Mouse (Mus musculus) liver, postnatal 0 days (tissue): Measurements from ENCODE around the gene Trim40. TPM values are rescaled to one million over a fixed set of nuclear protein-coding genes. Genes with fewer than 3 reads are reported as not detected.

Experiments
- ATAC-seq: fragments of 200-750 bp; cut with Nextera tagmentation; 2 replicates; pipeline ENCODE4 v1.8.0; 2017; ENCODE audit warnings: mild to moderate bottlenecking, moderate library complexity
- DNase-seq: peaks from one replicate; pipeline ENCODE4 v3.0.0-alpha.2; 2016
- H3K27ac ChIP-seq: fragments of 300-500 bp; sonication (generic); 2 replicates; pipeline ENCODE4 v1.5.1; 2014; ENCODE audit warnings: antibody characterized with exemption, moderate library complexity, mild to moderate bottlenecking, low read depth
- H3K27me3 ChIP-seq: fragments of 300-500 bp; sonication (generic); 2 replicates; pipeline ENCODE4 v1.6.1; 2014; ENCODE audit warnings: low read length, control low read depth, mixed read lengths; ENCODE audit not compliant: insufficient read depth
- H3K36me3 ChIP-seq: fragments of 300-500 bp; sonication (generic); replicated peaks from 2 replicates; pipeline ENCODE4 v1.6.1; 2014; ENCODE audit warnings: mild to moderate bottlenecking, control low read depth, low read length, moderate library complexity, mixed read lengths; ENCODE audit not compliant: insufficient read depth
- H3K4me1 ChIP-seq: fragments of 300-500 bp; sonication (generic); 2 replicates; pipeline ENCODE4 v1.6.1; 2014; ENCODE audit warnings: antibody characterized with exemption, mild to moderate bottlenecking, control low read depth; ENCODE audit not compliant: insufficient read depth
- H3K4me2 ChIP-seq: fragments of 300-500 bp; sonication (generic); 2 replicates; pipeline ENCODE4 v1.6.1; 2014; ENCODE audit warnings: low read depth, mild to moderate bottlenecking, low read length, moderate library complexity, mixed read lengths
- H3K4me3 ChIP-seq: fragments of 300-500 bp; sonication (generic); 2 replicates; pipeline ENCODE4 v1.5.1; 2014; ENCODE audit warnings: low read depth, low read length
- H3K9ac ChIP-seq: fragments of 300-500 bp; sonication (generic); replicated peaks from 2 replicates; pipeline ENCODE4 v1.6.1; 2014; ENCODE audit warnings: mild to moderate bottlenecking, moderate library complexity
- H3K9me3 ChIP-seq: fragments of 300-500 bp; sonication (generic); 2 replicates; pipeline ENCODE4 v1.6.1; 2016; ENCODE audit warnings: mild to moderate bottlenecking, control low read depth, low read length, mixed read lengths
- CTCF ChIP-seq: sonication (generic); IDR thresholded peaks from 2 replicates; pipeline ENCODE4 v1.5.1; 2016; ENCODE audit warnings: antibody characterized with exemption, low read depth
- EP300 ChIP-seq: IDR thresholded peaks from 2 replicates; pipeline ENCODE4 v1.6.1; 2016; ENCODE audit warnings: antibody characterized with exemption, low read depth, mild to moderate bottlenecking
- WGBS: fragments of 180-500 bp; shearing (Covaris S2); extraction: QIAGEN DNeasy Blood & Tissue Kit; methylation state at CpG from one replicate; pipeline ENCODE4 v1.1.7; 2014; ENCODE audit not compliant: insufficient replicate concordance; 5-methylcytosine and 5-hydroxymethylcytosine counted together
- polyA plus RNA-seq: library from polyadenylated mRNA; unstranded; fragments of >200 nt; fragmentation: Nextera tagmentation; extraction: Ambion mirVana; gene quantifications from 2 replicates; pipeline ENCODE4 v1.2.1, GENCODE M21; 2015

Gene Trim40
- polyA plus RNA-seq, 1 experiment from 2014 or later: not detected

GRCm38 (mm10) chr17:36851627-36852026 lies 38.3 kb downstream of the Trim40 start:
- 0 out of 2 replicates have a peak, but pooled peaks have one; percentile 19 for ATAC-seq
- WGBS: 50% methylated on average over 5 of the region's 5 CpGs

DNA sequence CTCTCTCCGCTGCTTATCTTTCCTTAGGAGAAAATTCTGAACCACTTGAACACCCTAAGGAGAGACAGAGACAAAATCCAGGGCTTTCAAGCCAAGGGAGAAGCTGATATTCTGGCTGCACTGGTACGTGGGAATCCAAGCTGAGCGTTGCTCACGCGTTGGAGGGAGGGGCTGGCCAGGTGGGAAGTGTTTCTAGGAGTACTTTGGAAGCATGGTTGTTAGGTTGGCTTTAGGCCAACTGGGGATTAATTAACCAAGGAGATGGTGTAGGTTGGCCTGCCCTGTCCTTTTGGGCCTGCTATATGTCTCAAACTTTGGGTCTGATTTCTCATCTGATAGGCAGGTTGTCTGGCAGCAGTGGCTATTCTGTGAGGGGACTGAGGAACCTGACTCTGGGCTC lies 38.7 kb downstream of the Trim40 start:
- H3K4me3 ChIP-seq: no peak overlapping the region
- H3K36me3 ChIP-seq: peaks cover 22% of the 10 kb centered on the region
- TF ChIP-seq EP300: no peak
- no peak for TF ChIP-seq CTCF
- H3K9ac ChIP-seq: no peak overlapping the region
- no peak overlapping the region for H3K4me2 ChIP-seq
- DNase-seq: no peak
- WGBS: 67% methylated on average over 5 of the region's 5 CpGs
- ATAC-seq: peak; percentile 38; the same call in 1 of the 2 replicates
- peaks cover 6% of the 10 kb centered on the region; the same call in 1 of the 2 replicates for H3K4me1 ChIP-seq
- H3K27me3 ChIP-seq: no peaks in the 10 kb centered on the region
- H3K9me3 ChIP-seq: no peaks in the 10 kb centered on the region
- H3K27ac ChIP-seq: no peak overlapping the region

More at GRCm38 (mm10) chr17:36851627-36852026, 38.3 kb downstream of the Trim40 start:
- Histone ChIP-seq H3K9ac (no peak overlapping the region), H3K9me3 (no peaks in the 10 kb centered on the region), H3K4me2 (no peak overlapping the region), H3K27me3 (no peaks in the 10 kb centered on the region), H3K4me3 (no peak overlapping the region), H3K27ac (no peak overlapping the region), H3K36me3 (peaks cover 25% of the 10 kb centered on the region), H3K4me1 (peaks cover 6% of the 10 kb centered on the region; the same call in 1 of the 2 replicates)
- TF ChIP-seq EP300: no peak
- TF ChIP-seq CTCF: no peak
- no peak for DNase-seq

DNA sequence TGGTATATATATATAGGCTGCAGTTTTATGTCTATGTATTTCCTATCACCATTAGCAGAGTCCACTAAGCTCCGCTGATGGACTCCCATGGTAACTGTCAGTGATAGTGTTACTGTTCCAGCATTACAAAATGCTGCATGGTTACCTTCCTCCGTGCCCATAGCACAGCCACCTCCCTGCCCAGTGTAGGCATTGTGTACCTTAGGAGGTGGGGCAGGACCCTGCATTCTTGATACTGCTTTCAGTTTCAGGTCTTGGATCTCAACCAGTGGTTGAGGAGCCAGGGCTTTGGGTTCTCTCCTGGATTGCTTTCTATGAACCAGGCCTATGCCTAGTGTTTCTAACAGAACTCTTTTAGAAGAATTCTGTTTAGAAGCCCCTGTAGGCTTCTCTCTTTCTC lies 39.9 kb downstream of the Trim40 start:
- H3K27me3 ChIP-seq: no peaks in the 10 kb centered on the region
- WGBS: 70% methylated on average over 2 of the region's 2 CpGs
- ATAC-seq: no peak

DNA sequence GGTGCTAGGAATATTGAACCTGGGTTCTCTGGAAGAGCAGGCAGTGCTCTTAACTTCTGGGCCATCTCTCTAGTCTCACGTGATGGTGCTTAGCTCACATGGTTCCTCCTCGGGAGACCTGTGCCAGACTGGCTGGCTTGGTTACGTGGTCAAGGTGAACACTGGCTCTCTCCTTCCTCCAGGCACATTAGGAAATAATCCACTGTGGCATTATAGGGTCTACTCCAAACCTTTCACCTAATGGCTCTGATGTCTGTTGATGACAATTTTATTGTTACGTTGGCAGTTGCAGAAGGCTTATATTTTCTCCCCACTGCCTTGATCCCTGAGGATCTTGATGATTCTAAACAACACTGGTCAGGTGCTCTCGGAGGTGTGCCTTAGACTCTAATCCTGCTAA lies 41.0 kb downstream of the Trim40 start:
- ATAC-seq (no peak), DNase-seq (no peak)
- TF ChIP-seq EP300 (no peak), CTCF (no peak)
- Histone ChIP-seq H3K4me3 (no peak overlapping the region), H3K4me1 (peaks cover 20% of the 10 kb centered on the region), H3K36me3 (peaks cover 17% of the 10 kb centered on the region), H3K4me2 (no peak overlapping the region), H3K27ac (no peak overlapping the region), H3K27me3 (no peaks in the 10 kb centered on the region), H3K9me3 (no peaks in the 10 kb centered on the region), H3K9ac (no peak overlapping the region)
- 71% methylated on average over 5 of the region's 5 CpGs for WGBS

More for the DNA sequence above, 39.9 kb downstream of the Trim40 start:
- H3K9ac ChIP-seq: no peak overlapping the region
- H3K36me3 ChIP-seq: peaks cover 17% of the 10 kb centered on the region
- no peak overlapping the region for H3K27ac ChIP-seq
- TF ChIP-seq EP300: no peak
- no peak for TF ChIP-seq CTCF
- no peak overlapping the region for H3K4me3 ChIP-seq
- H3K9me3 ChIP-seq: no peaks in the 10 kb centered on the region
- H3K4me1 ChIP-seq: peaks cover 9% of the 10 kb centered on the region; the same call in 1 of the 2 replicates
- no peak for DNase-seq
- H3K4me2 ChIP-seq: no peak overlapping the region

DNA sequence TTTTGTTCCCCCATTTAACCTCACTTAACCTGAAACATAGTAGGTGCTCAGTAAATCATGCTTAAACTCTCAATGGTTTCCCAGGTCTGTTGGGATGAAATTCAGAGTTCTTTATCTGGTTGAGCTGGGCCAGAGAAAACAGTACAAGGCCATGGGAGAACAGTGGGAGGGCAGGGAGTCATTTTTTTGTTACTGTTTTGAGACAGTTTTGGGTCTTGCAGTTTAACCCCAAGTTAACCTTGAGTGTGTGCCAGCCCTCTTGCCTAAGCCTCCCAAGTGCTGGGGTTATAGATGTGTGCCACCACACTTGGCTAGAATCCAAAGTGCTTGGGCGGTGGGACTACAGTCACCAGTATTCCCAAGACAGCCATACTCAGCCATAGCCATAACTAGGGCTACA lies 45.2 kb downstream of the Trim40 start:
- peaks cover 30% of the 10 kb centered on the region for H3K4me1 ChIP-seq
- no peaks in the 10 kb centered on the region for H3K27me3 ChIP-seq
- no peaks in the 10 kb centered on the region for H3K9me3 ChIP-seq
- H3K27ac ChIP-seq: peak overlapping the region; percentile 31
- no peaks in the 10 kb centered on the region; the same call in 1 of the 2 replicates for H3K36me3 ChIP-seq
- ATAC-seq (no peak), DNase-seq (peak; percentile 17)
- no peak overlapping the region for H3K9ac ChIP-seq
- 47% methylated on average over 1 of the region's 1 CpGs for WGBS
- H3K4me2 ChIP-seq: no peak overlapping the region
- no peak for TF ChIP-seq CTCF
- TF ChIP-seq EP300: no peak
- no peak overlapping the region for H3K4me3 ChIP-seq

- no peaks in the 10 kb centered on the region for H3K9me3 ChIP-seq
- no peaks in the 10 kb centered on the region for H3K27me3 ChIP-seq
- DNase-seq (peak; percentile 17), ATAC-seq (peak; percentile 35; the same call in 1 of the 2 replicates)
- H3K4me3 ChIP-seq: no peak overlapping the region
- peaks cover 30% of the 10 kb centered on the region for H3K4me1 ChIP-seq
- H3K9ac ChIP-seq: no peak overlapping the region
- no peaks in the 10 kb centered on the region; the same call in 1 of the 2 replicates for H3K36me3 ChIP-seq
- H3K4me2 ChIP-seq: no peak overlapping the region
- H3K27ac ChIP-seq: peak overlapping the region; percentile 31
- no peak for TF ChIP-seq CTCF
- TF ChIP-seq EP300: 0 out of 2 replicates have a peak, but pooled peaks have one; percentile 15
These were observed 45.6 kb downstream of the Trim40 start for GRCm38 (mm10) chr17:36844286-36844719.

DNA sequence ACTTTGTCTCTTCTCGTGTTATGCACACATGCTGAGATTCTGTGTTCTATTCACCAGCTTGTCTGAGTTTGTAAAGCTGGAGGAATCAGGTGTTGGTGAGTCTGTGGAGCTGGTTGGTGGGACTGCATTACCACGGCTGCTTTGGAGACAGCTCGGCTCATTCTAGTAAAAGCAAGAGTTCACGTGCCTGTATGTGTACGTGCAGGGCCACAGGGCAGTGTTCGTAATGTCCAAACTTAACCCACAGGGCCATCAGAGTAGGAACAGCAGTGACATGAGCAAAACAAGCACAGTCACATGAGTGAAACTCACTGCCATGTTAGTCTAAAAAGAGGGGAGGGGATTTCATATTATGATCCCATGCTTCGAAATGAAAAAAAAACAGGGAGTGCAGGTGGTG lies 46.2 kb downstream of the Trim40 start:
- no peaks in the 10 kb centered on the region; the same call in 1 of the 2 replicates for H3K36me3 ChIP-seq
- no peak overlapping the region for H3K4me2 ChIP-seq
- no peak overlapping the region for H3K9ac ChIP-seq
- no peak overlapping the region for H3K4me3 ChIP-seq
- peak overlapping the region; percentile 31 for H3K27ac ChIP-seq
- TF ChIP-seq CTCF: no peak
- no peak for TF ChIP-seq EP300
- DNase-seq (peak; percentile 13), ATAC-seq (peak; percentile 78)
- H3K9me3 ChIP-seq: no peaks in the 10 kb centered on the region
- H3K27me3 ChIP-seq: no peaks in the 10 kb centered on the region
- WGBS: 45% methylated on average over 7 of the region's 7 CpGs
- peaks cover 30% of the 10 kb centered on the region for H3K4me1 ChIP-seq
